Mouse (Mus musculus) heart, adult 11 months (tissue): ENCODE data around the gene Fbxo39.
A peak's percentile ranks its signal among the peaks of the same experiment; 100 is the strongest.

ENCODE experiments used
- DNase-seq: peaks from one replicate; pipeline ENCODE4 v3.0.0; 2022

Fbxo39 gene

DNA sequence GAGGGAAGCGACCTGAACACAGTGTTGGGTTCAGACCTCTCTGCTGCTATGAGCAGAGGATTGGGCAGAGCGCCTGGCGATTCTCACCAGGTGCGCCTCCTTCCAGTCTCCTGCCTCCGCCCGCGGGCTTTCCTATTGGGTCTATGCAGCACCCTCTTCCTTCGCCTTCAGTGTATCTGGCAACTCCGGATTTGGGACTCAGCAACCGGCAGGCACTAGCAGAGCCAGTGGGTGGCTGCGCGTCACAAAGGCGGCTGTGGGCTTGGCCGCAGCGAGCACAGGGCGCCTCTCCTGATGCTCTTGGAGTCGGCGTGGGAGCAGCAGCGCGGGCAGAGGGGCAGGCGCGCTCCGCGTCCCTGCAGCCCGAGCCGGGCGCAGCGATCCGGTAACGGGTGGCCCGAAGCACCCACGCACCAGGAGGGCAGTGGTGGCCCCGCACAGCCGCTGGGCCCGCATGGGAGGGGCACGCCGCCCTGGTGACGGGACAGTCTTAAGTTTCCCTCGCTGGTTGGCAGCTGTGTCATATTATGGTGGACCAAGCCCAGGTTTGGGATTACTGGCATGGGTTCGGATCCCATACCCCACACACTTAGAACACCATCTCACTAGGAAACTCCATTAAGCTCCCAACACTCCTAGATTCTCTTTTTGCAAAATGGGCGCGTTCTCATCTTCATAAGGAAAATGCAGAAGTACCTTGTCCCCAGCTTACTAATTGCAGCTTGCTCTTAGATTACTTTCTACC lies at the start of gene Fbxo39:
Gene Fbxo39 (plus strand): TSS at position 294 of the 745 bp plus-strand sequence.
- DNase-seq = peak; percentile 81

GRCm38 (mm10) chr11:72265483-72265882 lies 48.8 kb upstream of the Fbxo39 start:
- DNase-seq = peak; percentile 84

DNA sequence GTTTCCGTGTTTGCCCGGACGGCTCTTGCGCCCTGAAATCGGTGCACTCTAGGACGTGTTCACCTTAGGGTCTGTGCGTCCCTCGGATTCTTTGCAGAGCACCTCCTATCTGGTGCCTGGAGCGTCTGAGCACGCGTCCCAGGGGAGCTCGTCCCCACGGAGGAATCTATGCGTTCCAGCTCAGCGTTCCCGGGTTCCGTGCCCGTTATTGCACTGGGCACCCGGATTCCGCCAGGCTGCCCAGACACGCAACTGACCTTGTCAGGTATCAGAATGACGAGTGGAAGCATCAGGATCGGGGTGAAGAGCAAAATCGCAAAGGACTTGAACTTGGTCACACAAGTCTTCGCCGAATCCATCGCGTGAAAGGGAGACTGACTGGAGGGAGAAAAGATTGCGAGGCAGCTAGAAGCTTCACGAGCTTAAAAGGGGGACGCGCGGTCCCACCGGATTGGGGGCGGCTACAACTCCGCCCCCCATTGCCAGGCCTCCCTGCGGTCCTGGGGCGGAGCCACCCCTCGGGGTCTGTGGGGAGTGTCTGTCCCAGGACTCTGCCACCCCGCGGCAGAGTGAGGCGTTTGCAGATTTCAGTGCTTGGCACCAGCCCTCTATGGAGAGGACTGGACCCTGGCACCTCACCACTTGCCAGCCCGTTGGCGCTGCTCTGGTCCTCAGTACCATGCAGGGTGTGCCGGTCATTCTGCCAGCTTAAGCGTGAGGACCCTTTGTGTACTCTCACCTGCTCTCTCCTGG lies 47.9 kb upstream of the Fbxo39 start:
- DNase-seq = peak; percentile 88

- peak; percentile 80 for DNase-seq
Measured at GRCm38 (mm10) chr11:72266960-72267560, 47.2 kb upstream of the Fbxo39 start, which contains the start of gene Slc13a5. Slc13a5 (minus strand) TSS chr11:72267222.

GRCm38 (mm10) chr11:72271761-72272160 lies 42.5 kb upstream of the Fbxo39 start:
- DNase-seq = peak; percentile 53

- DNase-seq = peak; percentile 74
Measured at GRCm38 (mm10) chr11:72273341-72273740, 40.9 kb upstream of the Fbxo39 start.

- no peak for DNase-seq
Measured at GRCm38 (mm10) chr11:72281143-72281851, 32.9 kb upstream of the Fbxo39 start.

DNA sequence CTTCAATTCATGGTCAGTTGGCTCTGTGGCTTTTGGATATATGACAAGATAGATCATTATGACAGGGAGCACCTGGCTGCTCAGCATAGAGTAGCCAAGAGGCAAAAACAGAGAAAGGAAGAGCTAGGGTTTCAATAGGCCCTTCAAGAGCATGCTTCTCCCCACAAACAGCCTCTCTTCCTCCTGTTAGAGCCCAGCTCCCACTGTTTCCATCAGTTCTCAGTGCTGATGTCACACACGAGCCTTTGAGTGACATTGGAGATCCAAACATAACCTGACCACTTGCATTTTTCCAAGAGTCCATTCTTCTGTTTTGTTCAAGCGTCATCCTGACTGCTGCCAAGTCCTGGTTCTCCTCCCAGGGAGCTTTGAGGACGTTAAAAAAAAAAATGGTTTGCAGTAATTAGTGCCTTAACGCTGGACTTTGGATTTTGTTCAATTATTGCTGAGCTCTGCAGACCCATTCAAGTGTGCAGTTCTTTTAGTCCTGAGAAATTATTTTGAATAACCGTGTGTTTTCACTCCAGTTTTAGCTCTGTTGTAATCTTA lies 32.3 kb upstream of the Fbxo39 start:
- DNase-seq = peak; percentile 19

GRCm38 (mm10) chr11:72283486-72284224 lies 30.6 kb upstream of the Fbxo39 start:
- DNase-seq = peak; percentile 57

- peak; percentile 55 for DNase-seq
Measured at GRCm38 (mm10) chr11:72284532-72285182, 29.6 kb upstream of the Fbxo39 start.

- DNase-seq = peak; percentile 44
Measured at GRCm38 (mm10) chr11:72285971-72286480, 28.2 kb upstream of the Fbxo39 start.

- peak; percentile 73 for DNase-seq
Measured at GRCm38 (mm10) chr11:72286651-72287050, 27.6 kb upstream of the Fbxo39 start.

DNA sequence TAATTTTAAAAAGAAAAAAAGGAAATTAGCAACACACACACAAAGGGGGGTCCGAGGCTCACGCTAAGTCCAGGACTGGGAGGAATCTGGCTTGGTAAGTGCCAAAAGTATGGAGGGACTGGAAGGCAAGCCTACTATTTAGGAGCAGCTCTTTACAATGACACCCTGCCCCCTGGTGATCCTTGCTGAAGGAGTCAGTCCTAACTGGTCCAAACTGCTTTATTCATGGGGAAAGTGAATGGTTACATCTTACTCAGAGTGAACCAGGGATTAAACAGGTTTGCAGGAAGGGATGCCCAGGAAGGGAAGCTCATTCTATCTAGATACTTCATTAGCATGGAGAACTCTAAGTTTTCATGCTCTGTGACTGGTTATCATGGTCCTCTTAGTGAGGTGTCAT lies 27.1 kb upstream of the Fbxo39 start:
- no peak for DNase-seq

GRCm38 (mm10) chr11:72287543-72287942 lies 26.7 kb upstream of the Fbxo39 start:
- DNase-seq = no peak

GRCm38 (mm10) chr11:72293116-72293515 lies 21.1 kb upstream of the Fbxo39 start:
- DNase-seq = peak; percentile 53

DNA sequence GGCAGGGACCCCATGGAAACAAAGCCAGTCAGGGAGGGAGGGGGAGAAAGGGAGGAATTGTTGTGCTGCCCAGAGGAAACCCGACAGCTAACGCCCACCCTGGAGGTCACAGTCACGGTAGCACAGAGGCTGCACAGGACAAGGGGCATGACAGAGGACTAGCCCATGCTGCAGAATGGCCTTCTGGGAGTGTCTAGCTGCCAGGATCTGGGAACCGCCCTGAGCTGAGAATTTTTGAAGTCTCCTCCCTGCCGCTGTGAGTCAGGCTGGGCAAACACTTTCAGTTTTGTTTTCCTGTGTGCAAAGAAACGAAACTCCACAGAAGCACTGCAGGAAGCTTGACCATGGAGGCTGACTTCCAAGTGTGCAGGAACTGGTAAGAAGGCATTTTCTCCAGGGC lies 12.9 kb upstream of the Fbxo39 start, which contains the start of gene Xaf1:
Gene Xaf1 (plus strand): TSS at position 296 of the 400 bp plus-strand sequence.
- DNase-seq = peak; percentile 99

DNA sequence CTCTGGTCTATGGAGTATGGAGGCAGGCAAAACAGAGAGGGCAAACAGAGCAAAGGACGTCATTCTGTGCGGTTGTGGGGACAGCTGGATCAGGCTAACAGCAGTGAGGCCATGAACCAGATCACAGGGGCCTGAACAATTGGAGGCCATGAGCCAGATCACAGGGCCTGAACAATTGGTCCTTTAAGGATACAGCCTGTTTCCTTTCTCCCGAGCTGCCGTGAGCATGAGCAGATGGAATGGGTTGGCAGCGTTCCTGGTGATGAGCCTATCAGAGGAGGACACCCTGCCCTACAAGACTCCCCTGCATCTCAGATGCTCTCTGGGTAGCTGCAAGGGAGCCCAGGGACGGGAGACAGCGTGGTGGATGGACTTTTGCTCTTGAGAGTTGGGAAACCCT lies 12.0 kb upstream of the Fbxo39 start:
- DNase-seq = peak; percentile 98

DNA sequence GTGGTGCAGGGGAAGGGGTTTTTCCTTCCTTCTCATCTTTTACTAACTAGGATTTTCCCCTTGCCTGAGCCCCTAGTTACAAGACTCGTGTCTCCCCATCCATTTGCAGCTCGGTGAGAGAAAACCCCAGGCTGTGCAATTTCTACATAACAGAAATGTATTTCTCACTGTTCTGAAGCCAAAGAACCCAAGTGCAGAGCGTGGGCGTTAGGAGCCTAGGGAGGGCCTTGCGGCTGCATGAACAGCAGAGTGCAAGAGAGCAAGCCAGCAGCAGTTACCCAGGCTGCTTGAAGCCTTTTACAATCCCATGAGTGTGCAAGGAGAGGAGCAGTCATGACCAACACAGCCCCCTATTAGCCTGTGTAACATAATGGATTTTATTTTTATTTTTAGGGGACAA lies 6.8 kb upstream of the Fbxo39 start:
- DNase-seq = peak; percentile 61

DNA sequence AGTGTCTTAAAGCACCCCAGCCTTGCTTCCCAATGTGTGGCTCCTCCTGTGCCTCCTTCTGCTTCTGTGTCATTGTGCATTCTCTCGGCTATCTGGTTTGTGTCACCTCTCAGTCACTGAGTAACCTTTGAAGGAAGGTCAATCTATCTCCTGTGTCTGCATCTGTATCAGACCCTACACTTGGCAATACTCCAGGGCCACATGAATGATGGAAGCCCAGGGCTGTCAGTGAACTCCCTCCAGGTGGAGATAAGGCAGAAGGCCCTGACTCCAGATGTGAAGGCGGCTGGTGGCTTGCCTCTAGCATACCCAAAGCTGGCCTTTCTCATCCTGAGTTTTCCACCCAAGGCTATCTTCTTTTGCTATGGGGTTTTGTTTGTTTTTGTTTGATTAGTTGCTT lies 5.3 kb upstream of the Fbxo39 start:
- peak; percentile 92 for DNase-seq

- peak; percentile 41 for DNase-seq
Measured at GRCm38 (mm10) chr11:72310491-72310890, 3.8 kb upstream of the Fbxo39 start.
